In genomic region chr19:6085417-6085879, GRCm38 (mm10) we compare ENCODE assay signal across 7 mouse cellular contexts. TPM values are rescaled to one million over a fixed set of nuclear protein-coding genes. Genes with fewer than 3 reads are reported as not detected.
DNase-seq lines count a peak whose midpoint lies in the region; ATAC-seq and TF ChIP-seq lines count a peak whose summit lies in the region.

No protein-coding gene starts in this region.

- H3K27ac ChIP-seq in forebrain, embryonic 12.5 days: peak overlapping the region; percentile 84
- H3K27ac ChIP-seq in intestine, embryonic 16.5 days (ENCODE audit: low read length): peak overlapping the region; percentile 73
- no peak overlapping the region for H3K27ac ChIP-seq in neural tube, embryonic 14.5 days (ENCODE audit: low read depth, low read length)

- peaks cover 19% of the 10 kb centered on the region for H3K4me1 ChIP-seq in forebrain, embryonic 12.5 days
- peaks cover 11% of the 10 kb centered on the region for H3K4me1 ChIP-seq in intestine, embryonic 16.5 days (ENCODE audit: control insufficient read depth, insufficient read depth, low read length)
- peaks cover 7% of the 10 kb centered on the region for H3K4me1 ChIP-seq in lung, adult 2 months (ENCODE audit: control insufficient read depth, insufficient read depth, low read length)
- H3K4me1 ChIP-seq in neural tube, embryonic 14.5 days (ENCODE audit: control insufficient read depth, insufficient read depth, low read length): peaks cover 11% of the 10 kb centered on the region

- H3K9ac ChIP-seq in forebrain, embryonic 12.5 days: peak overlapping the region; percentile 68
- peak overlapping the region; percentile 80 for H3K9ac ChIP-seq in intestine, embryonic 16.5 days (ENCODE audit: low read depth, low read length)
- no peak overlapping the region for H3K9ac ChIP-seq in neural tube, embryonic 14.5 days (replicated peaks; ENCODE audit: low read depth, low read length)

- peak; percentile 88 for ATAC-seq in forebrain, embryonic 12.5 days (ENCODE audit: low FRiP score)
- ATAC-seq in intestine, embryonic 16.5 days: peak; percentile 78
- peak; percentile 69 for ATAC-seq in neural tube, embryonic 14.5 days (ENCODE audit: low read depth)

- TF ChIP-seq POLR2A in lung, adult 2 months (IDR thresholded peaks at IDR 0.05; ENCODE audit: borderline replicate concordance, extremely low read depth, low read depth, low read length): no peak

- intact Hi-C loops in left cerebral cortex, postnatal 36 days (cut with DNase I): loop anchor here (2.0 kb wide), 1 partner anchor 29 kb away; the partner anchor contains the start of genes Fau and Mrpl49

- peaks cover 53% of the 10 kb centered on the region for H3K36me3 ChIP-seq in forebrain, embryonic 12.5 days (replicated peaks)
- peaks cover 8% of the 10 kb centered on the region for H3K36me3 ChIP-seq in intestine, embryonic 16.5 days (ENCODE audit: control insufficient read depth, insufficient read depth, low read length)
- peaks cover 13% of the 10 kb centered on the region for H3K36me3 ChIP-seq in neural tube, embryonic 14.5 days (ENCODE audit: control insufficient read depth, insufficient read depth, low read length)

- peak overlapping the region; percentile 73 for H3K4me3 ChIP-seq in forebrain, embryonic 12.5 days (replicated peaks)
- peak overlapping the region; percentile 81 for H3K4me3 ChIP-seq in intestine, embryonic 16.5 days (ENCODE audit: low read length)
- H3K4me3 ChIP-seq in lung, adult 2 months (replicated peaks; ENCODE audit: extremely low read depth, low read depth, low read length): peak overlapping the region; percentile 43
- H3K4me3 ChIP-seq in neural tube, embryonic 14.5 days (ENCODE audit: low read depth, low read length): peak overlapping the region; percentile 41

- no peak for TF ChIP-seq CTCF in lung, adult 2 months (IDR thresholded peaks at IDR 0.05; ENCODE audit: insufficient read depth, low read length)

- peak overlapping the region; percentile 80 for H3K4me2 ChIP-seq in forebrain, embryonic 12.5 days
- peak overlapping the region; percentile 81 for H3K4me2 ChIP-seq in intestine, embryonic 16.5 days (ENCODE audit: low read depth, low read length)
- H3K4me2 ChIP-seq in neural tube, embryonic 14.5 days (ENCODE audit: low read depth, low read length): peak overlapping the region; percentile 89

- peak; percentile 97 for DNase-seq in ES-CJ7 (ENCODE audit: low read depth, low spot score)
- DNase-seq in adipocyte (ENCODE audit: low spot score): peak; percentile 76
- DNase-seq in lung, adult 2 months: peak; percentile 23
- no peak for DNase-seq in left cerebral cortex, postnatal 36 days (ENCODE audit: low spot score in 2 of 2)

- H3K27me3 ChIP-seq in forebrain, embryonic 12.5 days: no peaks in the 10 kb centered on the region
- no peaks in the 10 kb centered on the region for H3K27me3 ChIP-seq in intestine, embryonic 16.5 days (replicated peaks; ENCODE audit: control insufficient read depth, insufficient read depth, low read length)
- no peaks in the 10 kb centered on the region for H3K27me3 ChIP-seq in neural tube, embryonic 14.5 days (ENCODE audit: control insufficient read depth, insufficient read depth, low read length)

- H3K9me3 ChIP-seq in forebrain, embryonic 12.5 days: no peaks in the 10 kb centered on the region
- no peaks in the 10 kb centered on the region for H3K9me3 ChIP-seq in intestine, embryonic 16.5 days (ENCODE audit: control insufficient read depth, low read length)
- no peaks in the 10 kb centered on the region for H3K9me3 ChIP-seq in neural tube, embryonic 14.5 days (ENCODE audit: control insufficient read depth, low read length)

- WGBS in forebrain, embryonic 12.5 days: 0% methylated on average over 17 of the region's 17 CpGs
- 0% methylated on average over 17 of the region's 17 CpGs for WGBS in intestine, embryonic 16.5 days
- WGBS in lung, adult 2 months: under 1% methylated on average over 17 of the region's 17 CpGs
- under 1% methylated on average over 17 of the region's 17 CpGs for WGBS in neural tube, embryonic 14.5 days

RNA-seq across cellular contexts. Expression of gene Cdca5, which starts 0.7 kb away (rescaled TPM):
- 54.5 and 57.4 TPM in 2 replicates for polyA plus RNA-seq in forebrain, embryonic 12.5 days (2016; fragmentation: Nextera tagmentation; extraction: Ambion mirVana)
- polyA plus RNA-seq in intestine, embryonic 16.5 days (2015; fragmentation: Nextera tagmentation; extraction: Ambion mirVana): 27.7 and 31.4 TPM in 2 replicates
- 0.63 and 0.92 TPM in 2 replicates for polyA plus RNA-seq in lung, adult 2 months (2012; rRNA removed)
- 3.0 and 3.5 TPM in 2 replicates for polyA plus RNA-seq in neural tube, embryonic 14.5 days (2014; fragmentation: Nextera tagmentation; extraction: Ambion mirVana)
- total RNA-seq in left cerebral cortex, postnatal 36 days (2021): not detected

RNA-seq across cellular contexts. Expression of gene Zfpl1, which starts 0.7 kb away (rescaled TPM):
- 66.1 and 74.9 TPM in 2 replicates for polyA plus RNA-seq in forebrain, embryonic 12.5 days (2016; fragmentation: Nextera tagmentation; extraction: Ambion mirVana)
- 66.1 and 68.0 TPM in 2 replicates for polyA plus RNA-seq in intestine, embryonic 16.5 days (2015; fragmentation: Nextera tagmentation; extraction: Ambion mirVana)
- 89.7 and 99.1 TPM in 2 replicates for polyA plus RNA-seq in lung, adult 2 months (2012; rRNA removed)
- 74.0 and 85.6 TPM in 2 replicates for polyA plus RNA-seq in neural tube, embryonic 14.5 days (2014; fragmentation: Nextera tagmentation; extraction: Ambion mirVana)
- 10 to 100 TPM; 36.9 to 41.3 TPM for total RNA-seq in left cerebral cortex, postnatal 36 days (2021)

RNA-seq across cellular contexts. Expression of gene Gm28374, which starts 3.4 kb away (rescaled TPM):
- 2.0 and 2.4 TPM in 2 replicates for polyA plus RNA-seq in forebrain, embryonic 12.5 days (2016; fragmentation: Nextera tagmentation; extraction: Ambion mirVana)
- polyA plus RNA-seq in intestine, embryonic 16.5 days (2015; fragmentation: Nextera tagmentation; extraction: Ambion mirVana): 1.2 and 1.7 TPM in 2 replicates
- polyA plus RNA-seq in lung, adult 2 months (2012; rRNA removed): 0.50 and 0.60 TPM in 2 replicates
- 1.2 and 1.7 TPM in 2 replicates for polyA plus RNA-seq in neural tube, embryonic 14.5 days (2014; fragmentation: Nextera tagmentation; extraction: Ambion mirVana)
- under 1 TPM; 0.72 to 0.84 TPM for total RNA-seq in left cerebral cortex, postnatal 36 days (2021)

RNA-seq across cellular contexts. Expression of gene Tmem262, which starts 5.6 kb away (rescaled TPM):
- polyA plus RNA-seq in forebrain, embryonic 12.5 days (2016; fragmentation: Nextera tagmentation; extraction: Ambion mirVana): not detected in 2 replicates
- polyA plus RNA-seq in intestine, embryonic 16.5 days (2015; fragmentation: Nextera tagmentation; extraction: Ambion mirVana): not detected in 2 replicates
- not detected in 2 replicates for polyA plus RNA-seq in lung, adult 2 months (2012; rRNA removed)
- polyA plus RNA-seq in neural tube, embryonic 14.5 days (2014; fragmentation: Nextera tagmentation; extraction: Ambion mirVana): 0.55 TPM in 1 of 2 replicates, not detected in the other
- not detected for total RNA-seq in left cerebral cortex, postnatal 36 days (2021)

RNA-seq across cellular contexts. Expression of gene Vps51, which starts 8.4 kb away (rescaled TPM):
- polyA plus RNA-seq in forebrain, embryonic 12.5 days (2016; fragmentation: Nextera tagmentation; extraction: Ambion mirVana): 66.0 and 70.8 TPM in 2 replicates
- 66.7 and 68.2 TPM in 2 replicates for polyA plus RNA-seq in intestine, embryonic 16.5 days (2015; fragmentation: Nextera tagmentation; extraction: Ambion mirVana)
- 61.7 and 81.7 TPM in 2 replicates for polyA plus RNA-seq in lung, adult 2 months (2012; rRNA removed)
- polyA plus RNA-seq in neural tube, embryonic 14.5 days (2014; fragmentation: Nextera tagmentation; extraction: Ambion mirVana): 72.9 and 73.2 TPM in 2 replicates
- total RNA-seq in left cerebral cortex, postnatal 36 days (2021): 10 to 100 TPM; 83.9 to 87.0 TPM

Comparison
In these comparisons a context has a peak if more than half of its experiments do, and no peak if none do; other contexts are left out.
1. DNase-seq: peak in ES-CJ7 (single experiment), adipocyte (single experiment) and lung, adult 2 months (single experiment); none in left cerebral cortex, postnatal 36 days (0 of 2).
2. Peak in every context shown above with its lines, with median percentiles within 50 percentile points of each other: ATAC-seq, H3K4me2 ChIP-seq and H3K4me3 ChIP-seq.